ENCODE assay signal across 16 mouse cellular contexts in genomic region chr19:24548337-24548736, GRCm38 (mm10).
"Had no signal": no experiment of that assay in that cellular context is flagged by ENCODE, and none has a peak within 500 bp of the region (broad histone marks: within the 10 kb centered on the region; RNA-seq: fewer than 3 reads in every experiment).

No protein-coding gene starts in this region.

- DNase-seq: retina, postnatal 1 day; right cerebral cortex, adult 18-20 months; right cerebral cortex, postnatal 14 days; right cerebral cortex, postnatal 25 days; right cerebral cortex, postnatal 4 days; spleen, adult 18-20 months; thymus, adult 18-20 months; thymus, adult 2 months; thymus, postnatal 14 days; thymus, postnatal 25 days; thymus, postnatal 36 days; thymus, postnatal 4 days had no signal

- H3K36me3 ChIP-seq: neural tube, embryonic 13.5 days; neural tube, embryonic 15.5 days; stomach, embryonic 15.5 days had no signal

- H3K27ac ChIP-seq: neural tube, embryonic 13.5 days; neural tube, embryonic 15.5 days; stomach, embryonic 15.5 days; stomach, postnatal 0 days had no signal

- H3K9me3 ChIP-seq: neural tube, embryonic 15.5 days; stomach, embryonic 15.5 days had no signal

- H3K4me1 ChIP-seq: neural tube, embryonic 13.5 days; neural tube, embryonic 15.5 days; stomach, embryonic 15.5 days had no signal

- H3K4me3 ChIP-seq: neural tube, embryonic 13.5 days; neural tube, embryonic 15.5 days; stomach, embryonic 15.5 days had no signal

- H3K9ac ChIP-seq: neural tube, embryonic 13.5 days; neural tube, embryonic 15.5 days; stomach, embryonic 15.5 days had no signal

- H3K27me3 ChIP-seq: neural tube, embryonic 13.5 days; stomach, embryonic 15.5 days had no signal

- H3K4me2 ChIP-seq: neural tube, embryonic 13.5 days; neural tube, embryonic 15.5 days; stomach, embryonic 15.5 days had no signal
